Mouse (Mus musculus) natural killer cell, adult 2 months (primary cell): ENCODE measurements around the gene Olfr670.
"Not testable (repeated sequence)": the region's sequence is repeated elsewhere in the genome, so short reads cannot be mapped to it uniquely, and the experiment has no call there.

Source experiments
- DNase-seq, 2 experiments: peaks; one replicate each; pipeline ENCODE4 v3.0.0; 2022; ENCODE audit warnings: low spot score in 2 of 2

The Olfr670 gene

GRCm38 (mm10) chr7:104962520-104962919 lies at the start of gene Olfr670:
TSS of gene Olfr670 (minus strand) at chr7:104962620.
- no peak for DNase-seq

DNA sequence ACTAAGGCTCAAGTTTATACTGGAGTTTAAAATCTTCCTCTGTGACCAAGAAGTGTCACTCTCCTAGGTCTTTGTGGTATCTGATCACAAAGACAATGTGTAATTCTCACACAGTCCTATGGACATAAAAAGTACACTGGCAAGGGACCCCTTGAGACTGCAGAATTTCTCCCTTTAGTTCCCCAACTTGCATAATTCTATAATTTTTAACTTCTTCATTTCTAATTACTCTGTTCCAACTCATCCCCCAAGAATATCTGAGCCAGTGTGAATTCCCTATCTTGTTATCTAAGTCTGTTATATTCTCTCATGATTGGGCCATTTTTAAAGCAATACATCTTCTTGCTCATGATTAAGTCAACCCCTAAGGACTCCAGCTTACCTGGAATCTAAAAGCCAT lies 39.5 kb upstream of the Olfr670 start, which contains the start of gene Olfr672:
Gene Olfr672, minus strand, starts transcription at position 101 of the 400 bp plus-strand sequence.
- DNase-seq = no peak

DNA sequence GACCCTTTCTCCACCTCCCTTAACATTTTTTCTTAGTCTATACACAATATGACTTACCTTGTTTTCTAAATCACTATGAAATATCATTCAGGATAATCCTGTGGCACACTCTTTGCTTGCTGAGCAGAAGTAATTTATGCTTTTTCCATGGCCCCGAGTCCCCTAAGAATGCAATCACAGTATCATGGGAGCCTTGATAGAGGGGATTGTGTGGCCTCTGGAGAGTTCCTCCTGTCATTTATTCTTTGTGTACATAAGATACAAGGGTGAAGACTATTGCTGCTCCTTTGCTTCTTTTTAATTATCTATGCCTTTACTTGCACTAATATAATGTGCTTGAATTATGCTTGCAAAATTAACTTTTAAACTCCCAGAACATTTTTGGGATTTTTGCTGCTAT lies 16.6 kb upstream of the Olfr670 start, which contains the start of gene Olfr671:
Gene Olfr671, minus strand, starts transcription at position 101 of the 400 bp plus-strand sequence.
- DNase-seq = no peak

DNA sequence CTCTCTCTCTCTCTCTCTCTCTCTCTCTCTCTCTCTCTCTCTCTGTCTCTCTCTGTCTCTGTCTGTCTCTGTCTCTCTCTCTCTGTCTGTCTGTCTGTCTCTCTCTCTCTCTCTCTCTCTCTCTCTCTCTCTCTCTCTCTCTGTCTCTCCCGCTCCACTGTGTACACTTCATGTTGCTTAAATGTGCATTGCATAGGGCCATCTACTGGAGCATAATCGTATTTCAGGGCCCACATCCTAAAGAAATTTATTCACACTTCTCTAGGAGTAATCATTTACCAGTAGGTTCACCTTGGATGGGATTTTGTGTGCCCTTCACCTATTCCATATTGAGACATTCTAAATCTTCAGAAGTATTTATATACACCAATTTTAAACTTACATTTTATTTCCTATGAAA lies 10.1 kb upstream of the Olfr670 start:
- DNase-seq = not testable (repeated sequence)

GRCm38 (mm10) chr7:104950234-104950633 lies 12.2 kb downstream of the Olfr670 start:
- DNase-seq = not testable (repeated sequence)

DNA sequence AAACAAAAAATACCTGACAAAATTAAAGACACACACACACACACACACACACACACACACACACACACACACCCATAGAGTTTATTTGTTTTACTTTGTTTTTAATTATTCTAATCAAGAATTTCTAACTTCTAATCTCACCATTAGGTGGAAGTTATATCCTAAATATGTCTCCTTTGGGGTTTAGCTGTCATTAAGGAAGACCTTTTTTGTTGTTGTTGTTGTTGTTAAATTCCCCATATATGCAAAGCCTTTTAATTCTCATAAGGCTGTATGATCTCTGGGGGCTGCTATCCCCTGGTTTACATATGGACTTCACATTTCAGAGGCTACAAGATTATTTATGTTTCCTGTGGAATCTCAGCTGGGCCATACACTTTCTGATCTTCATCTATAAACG lies 28.5 kb downstream of the Olfr670 start, which contains the start of gene Olfr669:
Gene Olfr669, plus strand, starts transcription at position 301 of the 400 bp plus-strand sequence.
- no peak for DNase-seq

DNA sequence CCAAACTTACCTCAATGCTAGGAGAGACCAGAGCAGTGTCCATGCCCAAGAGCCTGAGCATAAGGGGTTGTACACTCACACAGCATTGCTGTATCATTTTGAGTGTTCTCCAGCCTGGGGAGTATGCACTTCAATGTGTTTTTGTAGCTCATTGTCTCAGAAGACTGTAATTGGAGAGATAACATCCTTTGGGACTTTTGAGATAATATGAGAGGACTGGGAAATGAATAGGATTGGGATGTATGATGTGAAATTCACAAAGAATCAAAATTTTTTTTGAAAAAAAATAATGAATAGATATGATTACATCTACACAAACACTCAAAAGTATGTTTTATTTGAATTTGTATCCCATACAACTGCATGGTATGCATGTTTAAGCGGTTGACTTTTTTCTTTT lies 34.5 kb downstream of the Olfr670 start, which contains the start of gene Olfr668:
Gene Olfr668, minus strand, starts transcription at position 101 of the 400 bp plus-strand sequence.
- DNase-seq = no peak

DNA sequence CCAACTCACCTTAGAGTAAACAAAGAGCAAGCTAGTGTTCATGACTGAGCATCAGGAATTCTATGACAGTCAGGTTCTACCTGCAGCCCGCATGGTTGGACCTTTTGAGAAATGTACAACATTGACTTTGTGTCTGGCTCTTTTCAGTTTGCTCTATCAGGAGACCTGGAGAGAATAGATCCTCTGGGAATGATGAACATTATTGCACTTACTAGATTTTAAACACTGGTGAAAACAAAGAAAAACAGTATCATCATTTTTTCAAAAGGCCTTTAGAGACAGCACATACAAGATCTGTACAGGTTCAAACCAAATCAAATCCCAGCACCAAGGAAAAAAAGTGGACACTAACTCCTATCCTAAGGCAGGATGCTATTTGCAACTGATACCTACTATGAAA lies 41.0 kb downstream of the Olfr670 start, which contains the start of gene Olfr667:
Gene Olfr667, minus strand, starts transcription at position 101 of the 400 bp plus-strand sequence.
- no peak for DNase-seq
